Mouse (Mus musculus) kidney, adult 9 months (tissue): ENCODE results near the gene Spout1.
"Not testable (repeated sequence)": the region's sequence is repeated elsewhere in the genome, so short reads cannot be mapped to it uniquely, and the experiment has no call there.

Source experiments
- DNase-seq: peaks from one replicate; pipeline ENCODE4 v3.0.0; 2022

The Spout1 gene

GRCm38 (mm10) chr2:30177700-30178675 is at the start of gene Spout1:
Gene Spout1, minus strand, starts transcription at chr2:30178459.
- peak; percentile 96 for DNase-seq

GRCm38 (mm10) chr2:30216293-30216692 is 38.0 kb upstream of the Spout1 start:
- no peak for DNase-seq

- peak; percentile 44 for DNase-seq
These were observed 37.2 kb upstream of the Spout1 start for GRCm38 (mm10) chr2:30215493-30215892.

- DNase-seq, result no peak
These were observed 36.5 kb upstream of the Spout1 start for GRCm38 (mm10) chr2:30214745-30215144.

- peak; percentile 57 for DNase-seq
These were observed 34.7 kb upstream of the Spout1 start for GRCm38 (mm10) chr2:30212951-30213350.

GRCm38 (mm10) chr2:30212169-30212545 is 33.9 kb upstream of the Spout1 start:
- DNase-seq, result no peak

- DNase-seq, result no peak
These were observed 33.3 kb upstream of the Spout1 start for GRCm38 (mm10) chr2:30211408-30212168.

- DNase-seq, result no peak
These were observed 29.6 kb upstream of the Spout1 start for GRCm38 (mm10) chr2:30207886-30208285.

GRCm38 (mm10) chr2:30207401-30207800 is 29.1 kb upstream of the Spout1 start:
- DNase-seq, result no peak

GRCm38 (mm10) chr2:30205629-30206357 is 27.5 kb upstream of the Spout1 start, which contains the start of gene Kyat1:
Gene Kyat1, minus strand, starts transcription at chr2:30205847.
- DNase-seq, result peak; percentile 97

GRCm38 (mm10) chr2:30205255-30205628 is 27.0 kb upstream of the Spout1 start:
- no peak for DNase-seq

GRCm38 (mm10) chr2:30203439-30203838 is 25.2 kb upstream of the Spout1 start:
- DNase-seq, result peak; percentile 74

GRCm38 (mm10) chr2:30200388-30200925 is 22.2 kb upstream of the Spout1 start:
- DNase-seq, result peak; percentile 78

- DNase-seq, result peak; percentile 62
These were observed 21.7 kb upstream of the Spout1 start for GRCm38 (mm10) chr2:30199984-30200383.

- peak; percentile 68 for DNase-seq
These were observed 19.8 kb upstream of the Spout1 start for GRCm38 (mm10) chr2:30198021-30198420.

GRCm38 (mm10) chr2:30194656-30195055 is 16.4 kb upstream of the Spout1 start:
- DNase-seq, result no peak

GRCm38 (mm10) chr2:30191790-30192580 is 13.7 kb upstream of the Spout1 start:
- peak; percentile 77 for DNase-seq

GRCm38 (mm10) chr2:30185681-30186080 is 7.4 kb upstream of the Spout1 start:
- no peak for DNase-seq

GRCm38 (mm10) chr2:30185276-30185675 is 7.0 kb upstream of the Spout1 start:
- no peak for DNase-seq

GRCm38 (mm10) chr2:30183721-30184120 is 5.5 kb upstream of the Spout1 start:
- DNase-seq, result peak; percentile 84

GRCm38 (mm10) chr2:30182424-30182823 is 4.2 kb upstream of the Spout1 start:
- peak; percentile 60 for DNase-seq

GRCm38 (mm10) chr2:30178711-30179110 is 452 bp upstream of the Spout1 start:
- not testable (repeated sequence) for DNase-seq
